Mouse (Mus musculus) T-helper 17 cell (primary cell): Measurements from ENCODE around the gene Vmn1r62.
"Not testable (repeated sequence)": the region's sequence is repeated elsewhere in the genome, so short reads cannot be mapped to it uniquely, and the experiment has no call there.

ENCODE experiments used
- in situ Hi-C, 2 experiments: fragments of 300-600 bp; cut with MboI, MseI; formaldehyde crosslinking; loops; 1 replicate in 1 of 2; 2 replicates in 1 of 2; pipeline ENCODE4 v1.15.1; 2025; ENCODE audit warnings: high pct_unique_total_duplicates in 2 of 2

Vmn1r62 gene

GRCm38 (mm10) chr7:5673331-5673730, at the start of gene Vmn1r62:
Gene Vmn1r62, plus strand, starts transcription at chr7:5673631.
- in situ Hi-C loops, result not testable (repeated sequence)
